Mouse (Mus musculus) brain, embryonic 14.5 days (tissue): ENCODE data around the gene Fam71b.

Experiments used
- CTCF ChIP-seq: fragments of 200-500 bp; IDR thresholded peaks from 2 replicates; pipeline ENCODE4 v1.5.1; 2012; ENCODE audit warnings: inconsistent platforms, mild to moderate bottlenecking, moderate library complexity, borderline replicate concordance; ENCODE audit not compliant: insufficient read depth, insufficient read length; ENCODE audit errors: extremely low read depth
- POLR2A ChIP-seq: fragments of 200-500 bp; IDR thresholded peaks from 2 replicates; pipeline ENCODE4 v1.6.1; 2012; ENCODE audit warnings: mild to moderate bottlenecking, inconsistent platforms, borderline replicate concordance; ENCODE audit not compliant: poor library complexity, insufficient read depth, insufficient read length, severe bottlenecking; ENCODE audit errors: extremely low read depth

DNA sequence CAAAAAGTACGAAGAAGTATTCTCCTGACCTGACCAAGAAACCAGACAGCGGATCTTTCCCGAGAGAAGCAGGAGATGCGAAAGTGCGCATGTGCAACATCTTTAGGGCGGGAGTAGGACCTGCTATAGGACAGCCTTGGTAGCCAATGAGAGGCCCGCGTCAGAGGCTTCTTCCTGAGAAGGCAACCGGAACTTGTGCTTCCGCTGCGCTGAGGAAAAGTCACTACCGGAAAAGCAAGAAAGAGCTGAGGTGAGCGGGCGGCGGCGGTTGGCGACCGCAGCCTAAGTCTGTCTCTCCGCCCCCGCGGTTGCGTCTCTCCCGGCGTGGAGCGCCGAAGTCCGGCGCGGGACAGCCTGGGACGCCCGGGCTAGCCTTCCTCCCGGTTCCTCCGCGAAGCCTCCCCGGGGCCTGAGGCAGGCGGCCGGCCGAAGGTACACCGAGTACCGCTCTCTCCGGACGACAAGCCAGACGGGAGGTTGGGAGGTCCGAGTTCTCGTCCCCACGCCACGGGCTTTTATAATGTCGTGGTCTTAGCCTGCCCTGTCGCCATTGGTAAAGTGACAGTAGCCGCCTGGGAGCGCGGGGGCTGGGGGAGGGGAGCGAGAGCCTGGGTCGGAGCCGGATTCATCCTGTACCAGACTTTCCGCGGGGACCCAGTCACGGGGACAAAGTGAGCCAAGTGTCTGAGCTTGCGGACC, 40.5 kb downstream of the Fam71b start, which contains the start of gene Med7:
- TF ChIP-seq CTCF (no peak), POLR2A (peak; percentile 52; the same call in 1 of the 2 replicates)
